Mouse (Mus musculus) mouse trophoblast stem cell (cell line): ENCODE data around the gene Chn2.
"Not testable (repeated sequence)": the region's sequence is repeated elsewhere in the genome, so short reads cannot be mapped to it uniquely, and the experiment has no call there.

ENCODE experiments used
- in situ Hi-C, 2 experiments: fragments of 300-500 bp; cut with MseI, MboI; formaldehyde crosslinking; loops; 2 replicates in 1 of 2; 3 replicates in 1 of 2; pipeline ENCODE4 v1.15.1; 2025

The Chn2 gene

DNA sequence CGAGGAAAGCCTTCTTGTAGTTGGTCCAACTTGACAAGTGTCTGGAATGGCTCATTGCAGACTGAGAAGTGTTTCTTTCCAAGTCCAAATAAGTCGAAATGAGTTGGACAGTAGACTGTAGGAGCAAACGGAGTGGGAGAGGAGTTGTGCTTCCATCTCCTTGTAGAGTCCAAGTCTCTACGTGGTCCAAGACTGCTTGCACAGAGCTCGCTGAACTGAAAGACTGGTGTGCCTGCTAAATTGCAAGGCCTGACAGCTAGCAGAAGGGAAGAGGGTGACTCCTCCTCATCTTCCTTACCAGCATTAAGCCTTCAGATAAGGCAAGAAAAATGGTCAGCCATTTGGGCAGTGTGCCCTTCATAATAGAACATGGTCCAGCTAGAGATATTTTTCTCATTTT lies 111.5 kb downstream of the Chn2 start:
- in situ Hi-C loops, result no loop called here

DNA sequence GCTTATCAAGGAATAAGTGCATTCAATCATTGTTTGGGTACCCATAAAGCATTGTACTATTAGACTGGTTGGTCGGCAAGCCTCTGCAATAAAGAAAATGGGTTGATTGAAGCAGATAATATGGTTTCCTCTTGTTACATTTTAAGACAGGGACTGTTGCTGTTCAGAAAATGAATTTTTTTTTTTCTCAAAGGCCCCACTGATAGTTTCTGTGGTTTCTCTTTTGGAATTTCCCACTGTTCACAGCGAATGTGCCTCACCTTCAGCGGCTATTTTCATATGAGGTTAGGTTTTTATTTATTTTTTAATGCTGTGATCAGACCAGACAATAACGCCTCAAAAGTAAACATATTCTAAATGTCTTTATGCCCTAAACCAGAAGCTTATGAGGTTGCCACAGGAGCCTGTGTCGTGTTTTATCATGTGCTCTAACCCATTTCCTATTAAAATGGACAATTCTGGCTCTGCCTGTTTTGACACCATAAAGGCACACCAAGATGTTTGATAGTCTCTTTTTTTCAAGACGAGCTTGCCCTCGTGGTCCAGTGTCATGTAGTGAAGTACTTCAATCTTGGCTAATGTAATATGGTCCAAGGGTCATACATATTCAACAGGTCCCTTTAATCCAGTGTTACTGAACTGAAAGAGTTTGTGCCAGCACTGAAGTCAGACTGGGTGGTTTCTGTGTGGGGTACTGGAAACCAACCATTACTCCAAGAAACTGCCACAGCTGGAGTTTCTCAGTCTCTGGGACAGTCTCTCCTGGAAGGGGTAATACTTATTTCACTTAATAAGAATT lies 112.3 kb downstream of the Chn2 start:
- in situ Hi-C loops, result no loop called here

- in situ Hi-C loops, result no loop called here
These were observed 117.7 kb downstream of the Chn2 start for GRCm38 (mm10) chr6:54157097-54157496.

GRCm38 (mm10) chr6:54158317-54158716 lies 119.0 kb downstream of the Chn2 start:
- in situ Hi-C loops, result no loop called here

- in situ Hi-C loops, result loop anchor here in 1 of 2 experiments (10.0 kb wide), 1 partner anchor 126 kb away; the partner anchor contains the start of gene Chn2
These were observed 121.3 kb downstream of the Chn2 start for GRCm38 (mm10) chr6:54160677-54161076.

GRCm38 (mm10) chr6:54161246-54161645 lies 121.9 kb downstream of the Chn2 start:
- in situ Hi-C loops, result loop anchor here in 1 of 2 experiments (10.0 kb wide), 1 partner anchor 126 kb away; the partner anchor contains the start of gene Chn2

- in situ Hi-C loops, result loop anchor here in 1 of 2 experiments (10.0 kb wide), 1 partner anchor 128 kb away; the partner anchor contains the start of gene Chn2
These were observed 123.0 kb downstream of the Chn2 start for GRCm38 (mm10) chr6:54162321-54162720.

DNA sequence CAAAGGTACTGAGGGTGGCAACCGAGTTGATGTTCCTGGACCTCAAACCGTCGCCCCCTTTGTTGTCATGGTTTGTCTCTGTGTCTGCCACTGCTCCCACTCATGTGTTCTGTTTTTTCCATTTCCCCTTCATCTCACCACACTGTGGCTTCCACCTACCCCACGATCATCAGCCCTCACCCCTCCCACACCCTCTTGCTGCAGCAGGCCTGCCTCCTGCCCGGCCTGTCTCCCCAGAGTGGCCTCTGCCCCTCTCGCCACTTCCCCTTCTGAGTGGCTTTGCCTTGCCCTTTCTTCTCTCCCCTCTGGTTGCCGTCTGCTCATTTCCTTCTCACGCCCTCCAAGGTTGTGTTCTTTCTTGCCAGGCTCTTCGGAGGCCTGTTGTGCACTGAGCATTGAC lies 123.4 kb downstream of the Chn2 start:
- in situ Hi-C loops, result loop anchor here in 1 of 2 experiments (10.0 kb wide), 1 partner anchor 128 kb away; the partner anchor contains the start of gene Chn2

GRCm38 (mm10) chr6:54163702-54164101 lies 124.3 kb downstream of the Chn2 start:
- in situ Hi-C loops, result loop anchor here in 1 of 2 experiments (10.0 kb wide), 1 partner anchor 129 kb away; the partner anchor contains the start of gene Chn2

DNA sequence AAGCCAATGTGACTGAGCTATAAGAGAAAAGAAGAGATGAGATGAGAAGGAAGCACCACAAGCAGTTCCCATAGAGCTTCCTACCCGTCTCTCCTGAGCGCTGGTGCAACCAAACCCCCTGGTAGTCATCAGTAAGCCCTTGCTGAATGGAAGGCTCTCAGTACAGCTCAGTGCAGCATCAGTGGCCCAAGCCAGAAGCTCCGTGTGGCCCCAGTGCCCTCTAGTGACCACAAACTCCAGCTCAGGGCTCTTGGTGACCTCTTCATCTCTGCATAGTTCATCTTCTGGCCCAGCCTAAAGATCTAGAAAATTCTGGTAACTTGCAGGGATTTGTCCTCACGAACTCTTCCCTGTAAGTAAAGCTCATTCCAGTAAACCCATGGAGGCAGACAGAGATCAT lies 125.4 kb downstream of the Chn2 start:
- in situ Hi-C loops, result loop anchor here in 1 of 2 experiments (10.0 kb wide), 1 partner anchor 130 kb away; the partner anchor contains the start of gene Chn2

GRCm38 (mm10) chr6:54165246-54165645 lies 125.9 kb downstream of the Chn2 start:
- in situ Hi-C loops, result loop anchor here in 1 of 2 experiments (10.0 kb wide), 1 partner anchor 130 kb away; the partner anchor contains the start of gene Chn2

GRCm38 (mm10) chr6:54165863-54166262 lies 126.5 kb downstream of the Chn2 start:
- in situ Hi-C loops, result loop anchor here in 1 of 2 experiments (10.0 kb wide), 1 partner anchor 131 kb away; the partner anchor contains the start of gene Chn2

DNA sequence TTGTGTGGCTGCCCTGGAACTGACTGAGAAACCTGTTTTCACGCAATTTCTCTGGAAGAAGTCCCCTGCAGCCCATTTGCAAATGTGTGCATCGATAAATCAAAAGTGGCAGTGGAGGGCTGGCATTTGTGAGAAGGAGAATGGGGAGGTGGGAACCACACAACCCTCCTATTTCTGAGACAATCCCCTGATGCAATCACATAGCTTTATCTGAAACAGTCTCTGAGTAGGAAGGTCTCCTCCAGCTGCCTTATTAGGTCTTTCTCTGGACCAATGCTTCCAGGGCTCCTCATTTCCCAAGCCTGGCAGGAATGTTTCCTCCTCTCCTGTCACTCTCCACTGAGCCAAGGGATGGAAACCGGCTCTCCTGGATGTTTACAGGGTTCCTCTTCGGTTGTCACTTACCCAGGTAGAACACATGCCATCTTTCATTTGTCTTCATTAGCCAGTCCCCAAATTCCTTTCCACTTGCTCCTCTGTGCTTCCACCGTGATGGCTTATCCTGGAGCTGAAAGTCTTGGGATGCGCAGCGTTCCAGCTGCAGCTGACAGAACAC lies 127.7 kb downstream of the Chn2 start:
- in situ Hi-C loops, result loop anchor here in 1 of 2 experiments (10.0 kb wide), 1 partner anchor 132 kb away; the partner anchor contains the start of gene Chn2

GRCm38 (mm10) chr6:54170286-54170894 lies 131.0 kb downstream of the Chn2 start:
- in situ Hi-C loops, result no loop called here

- in situ Hi-C loops, result no loop called here
These were observed 132.0 kb downstream of the Chn2 start for GRCm38 (mm10) chr6:54171385-54171784.

DNA sequence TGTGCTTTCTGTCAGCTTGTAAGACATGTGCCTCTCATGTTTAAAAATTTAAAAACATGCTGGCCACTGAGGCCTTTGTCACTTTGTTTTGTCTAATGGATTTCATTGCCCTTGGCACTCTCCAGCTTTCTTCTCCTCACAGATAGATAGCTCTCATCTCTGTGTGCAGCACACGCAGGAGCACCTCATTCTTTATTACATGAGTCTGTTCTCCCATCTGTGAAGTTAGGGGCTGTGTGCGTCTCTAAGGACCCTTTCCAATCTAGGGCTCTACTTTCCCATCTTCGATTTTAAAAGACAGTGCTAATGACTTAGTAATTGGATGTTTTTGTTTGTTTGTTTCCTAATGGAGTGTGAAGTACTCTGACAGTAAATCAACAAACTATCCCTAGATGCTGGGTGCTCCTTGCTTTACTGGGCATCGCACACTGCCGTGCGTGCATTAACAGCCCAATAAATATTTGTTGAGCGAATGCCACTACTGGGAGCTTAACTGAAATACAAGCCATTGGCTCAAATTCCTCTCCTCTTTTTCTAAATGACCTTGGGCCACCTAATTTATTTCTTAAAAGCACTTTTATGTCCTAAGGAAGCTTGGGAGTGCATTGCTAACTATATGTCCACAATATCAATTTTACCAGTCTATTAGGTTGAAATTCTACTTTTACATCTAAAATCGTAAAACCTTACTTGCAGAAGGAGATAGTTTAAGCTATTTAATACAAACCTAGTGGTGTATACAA lies 136.3 kb downstream of the Chn2 start:
- in situ Hi-C loops, result no loop called here

DNA sequence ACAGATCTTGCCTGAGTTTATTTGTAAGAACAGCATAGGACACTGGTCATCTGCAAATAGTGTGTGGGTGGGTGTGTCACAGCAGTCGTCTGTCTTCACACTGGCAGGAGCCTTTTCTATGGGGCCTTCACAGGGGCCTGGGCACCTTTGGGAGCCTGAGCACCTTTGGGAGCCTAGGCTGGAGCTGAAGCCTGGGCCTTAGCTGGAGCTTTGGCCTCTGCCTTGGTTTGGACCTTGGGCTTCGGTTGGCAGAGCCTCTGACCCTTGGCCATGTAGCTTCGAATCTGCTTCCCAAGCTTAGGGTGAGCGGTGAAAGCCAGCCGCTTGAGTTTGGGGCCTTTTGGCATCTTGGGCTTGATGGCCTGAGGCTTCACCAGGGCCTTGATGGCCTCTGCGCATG lies 137.7 kb downstream of the Chn2 start:
- in situ Hi-C loops, result not testable (repeated sequence)

GRCm38 (mm10) chr6:54179056-54179873 lies 139.9 kb downstream of the Chn2 start:
- in situ Hi-C loops, result no loop called here

DNA sequence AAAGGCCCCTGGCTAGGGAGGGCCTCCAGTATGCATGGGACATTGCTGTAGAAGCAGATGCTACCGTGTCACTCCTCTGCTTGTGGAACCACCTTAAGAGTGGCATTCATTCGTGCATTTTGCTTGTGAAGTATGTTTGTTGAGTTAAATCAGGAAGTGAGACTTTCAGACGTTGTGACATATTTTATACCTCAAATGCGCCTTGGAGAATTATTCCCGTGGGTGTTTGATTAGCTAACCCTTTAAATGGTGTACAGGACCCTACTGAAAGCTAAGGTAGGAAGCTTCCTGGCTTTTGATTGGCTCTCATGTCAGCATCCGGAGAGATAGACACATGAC lies 140.5 kb downstream of the Chn2 start:
- in situ Hi-C loops, result no loop called here

- in situ Hi-C loops, result no loop called here
These were observed 144.6 kb downstream of the Chn2 start for GRCm38 (mm10) chr6:54183825-54184578.
